Mouse (Mus musculus) mature B cell (primary cell): Measurements from ENCODE around the gene Cdc14b.

Experiments
- in situ Hi-C: fragments of 300-500 bp; cut with MboI; formaldehyde crosslinking; loops from 2 replicates; pipeline ENCODE4 v1.14.3; 2019

The Cdc14b gene

DNA sequence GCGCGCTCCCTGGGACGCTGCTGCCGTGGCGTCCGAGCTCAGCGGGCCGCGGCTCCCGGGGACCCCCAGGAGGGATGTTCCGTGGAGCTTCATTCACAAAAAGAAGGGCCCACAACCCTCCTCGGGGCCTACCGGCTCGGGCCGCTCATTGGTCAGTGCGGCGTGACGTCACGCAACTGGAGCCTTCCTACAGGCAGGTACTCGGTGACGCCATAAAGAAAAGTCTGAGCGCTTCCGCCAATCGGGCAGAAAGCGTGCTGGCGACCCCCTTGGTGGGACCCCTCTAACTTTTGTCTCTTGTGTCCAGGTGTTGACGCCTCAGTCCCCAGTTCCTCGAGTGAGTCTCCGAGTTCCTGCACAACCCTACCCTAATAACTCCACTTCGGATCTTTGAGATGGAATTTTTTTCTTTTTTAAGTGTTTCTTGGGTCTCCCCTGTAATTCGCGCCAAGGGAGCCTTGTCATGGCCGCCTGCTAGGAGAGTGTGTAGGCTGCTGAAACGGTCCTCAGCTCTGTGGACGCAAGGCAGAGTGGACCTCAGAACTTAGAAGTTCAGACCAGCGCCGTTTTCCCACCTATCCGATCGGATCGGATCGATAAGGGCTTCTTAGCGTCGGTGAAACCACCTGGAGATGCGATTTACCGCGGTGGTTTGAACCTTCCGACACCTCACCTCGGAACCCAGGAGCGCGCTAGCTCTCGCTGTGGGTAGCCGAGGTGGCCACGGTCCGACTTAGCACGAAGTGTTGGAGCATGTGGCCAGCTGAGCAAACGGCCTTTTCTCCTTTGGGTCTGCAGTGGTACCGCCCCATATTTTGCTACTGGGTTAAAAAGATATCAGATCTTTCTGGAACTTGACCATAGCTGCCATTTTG is at the start of gene Cdc14b:
Gene Cdc14b, minus strand, starts transcription at position 412 of the 875 bp plus-strand sequence.
- in situ Hi-C loops: no loop called here

- in situ Hi-C loops: no loop called here
These were observed 47.6 kb upstream of the Cdc14b start for GRCm38 (mm10) chr13:64322561-64323281.

GRCm38 (mm10) chr13:64320334-64320733 is 45.2 kb upstream of the Cdc14b start:
- in situ Hi-C loops: no loop called here

- in situ Hi-C loops: loop anchor here (10.0 kb wide), 1 partner anchor 115 kb away; the partner anchor contains the start of gene Cdk20
These were observed 44.7 kb upstream of the Cdc14b start for GRCm38 (mm10) chr13:64319782-64320181.

GRCm38 (mm10) chr13:64318355-64318754 is 43.3 kb upstream of the Cdc14b start:
- in situ Hi-C loops: loop anchor here (10.0 kb wide), 1 partner anchor 116 kb away; the partner anchor contains the start of gene Cdk20

DNA sequence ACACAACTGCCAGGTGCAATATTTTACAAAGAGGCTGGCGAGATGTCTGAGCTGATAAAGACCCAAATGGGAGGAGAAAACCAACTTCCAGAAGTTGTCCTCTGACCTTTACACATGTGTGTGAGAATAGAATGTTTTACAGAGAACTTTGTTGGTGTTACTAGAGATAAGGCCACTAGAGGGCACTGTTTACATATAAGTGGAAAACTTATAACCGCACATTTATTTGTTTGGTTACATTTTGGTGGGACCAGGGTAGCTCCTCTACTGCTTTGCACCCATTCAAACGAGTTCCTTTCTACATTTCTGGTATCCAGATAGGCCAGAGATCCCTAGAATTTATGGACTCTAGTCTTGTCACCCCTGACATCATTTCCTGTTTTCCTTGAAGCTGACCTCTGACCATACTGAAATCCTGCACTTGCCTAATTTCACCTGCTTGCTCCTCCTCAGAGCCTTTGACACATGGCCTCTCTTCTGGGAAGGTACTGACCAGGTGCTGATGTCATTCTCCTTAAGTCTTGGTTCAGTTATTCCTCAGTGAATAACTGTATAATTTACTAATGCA is 40.5 kb upstream of the Cdc14b start:
- in situ Hi-C loops: loop anchor here (10.0 kb wide), 1 partner anchor 119 kb away; the partner anchor contains the start of gene Cdk20

- in situ Hi-C loops: loop anchor here (10.0 kb wide), 1 partner anchor 121 kb away; the partner anchor contains the start of gene Cdk20
These were observed 39.0 kb upstream of the Cdc14b start for GRCm38 (mm10) chr13:64314041-64314440.

- in situ Hi-C loops: loop anchor here (10.0 kb wide), 1 partner anchor 122 kb away; the partner anchor contains the start of gene Cdk20
These were observed 37.8 kb upstream of the Cdc14b start for GRCm38 (mm10) chr13:64312916-64313289.

GRCm38 (mm10) chr13:64312024-64312915 is 37.2 kb upstream of the Cdc14b start, which contains the start of gene Aaed1:
TSS of gene Aaed1 (minus strand) at chr13:64312710.
- in situ Hi-C loops: loop anchor here (10.0 kb wide), 1 partner anchor 123 kb away; the partner anchor contains the start of gene Cdk20

DNA sequence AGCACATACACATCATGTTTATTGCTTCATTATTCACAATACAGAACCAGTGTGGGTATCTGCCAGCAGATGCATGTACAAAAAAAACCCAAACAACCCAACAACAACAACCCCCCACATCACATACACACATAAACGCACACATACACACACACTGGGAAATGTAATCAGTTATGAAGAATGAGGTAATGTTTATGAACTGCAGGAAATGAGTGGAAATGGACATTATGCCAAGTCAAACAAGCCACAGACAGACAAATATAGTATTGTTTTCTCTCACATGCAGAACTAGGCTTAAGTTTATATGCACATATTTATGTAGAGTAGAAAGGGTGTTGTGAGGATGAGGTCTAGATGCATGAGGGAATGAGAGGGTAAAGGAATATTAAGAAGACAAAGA is 36.2 kb upstream of the Cdc14b start:
- in situ Hi-C loops: loop anchor here (10.0 kb wide), 1 partner anchor 124 kb away; the partner anchor contains the start of gene Cdk20

DNA sequence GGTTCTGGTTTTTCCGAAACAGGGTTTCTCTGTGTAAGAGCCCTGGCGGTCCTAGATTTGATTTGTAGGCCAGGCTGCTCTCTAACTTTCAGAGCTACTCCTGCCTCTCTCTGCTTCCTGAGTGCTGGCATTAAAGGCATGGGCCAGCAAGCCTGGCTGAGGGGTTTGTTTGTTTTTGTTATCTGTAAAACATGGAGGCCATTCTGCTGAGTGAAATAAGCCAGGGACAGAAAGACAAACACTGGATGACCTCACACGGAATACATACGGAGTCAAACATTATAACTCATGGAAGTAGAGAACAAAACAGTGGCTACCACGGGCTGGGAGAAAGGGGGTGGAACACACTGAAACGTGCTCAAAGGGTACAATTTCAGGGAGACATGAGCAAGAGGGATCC is 35.5 kb upstream of the Cdc14b start:
- in situ Hi-C loops: loop anchor here (10.0 kb wide), 1 partner anchor 124 kb away; the partner anchor contains the start of gene Cdk20

DNA sequence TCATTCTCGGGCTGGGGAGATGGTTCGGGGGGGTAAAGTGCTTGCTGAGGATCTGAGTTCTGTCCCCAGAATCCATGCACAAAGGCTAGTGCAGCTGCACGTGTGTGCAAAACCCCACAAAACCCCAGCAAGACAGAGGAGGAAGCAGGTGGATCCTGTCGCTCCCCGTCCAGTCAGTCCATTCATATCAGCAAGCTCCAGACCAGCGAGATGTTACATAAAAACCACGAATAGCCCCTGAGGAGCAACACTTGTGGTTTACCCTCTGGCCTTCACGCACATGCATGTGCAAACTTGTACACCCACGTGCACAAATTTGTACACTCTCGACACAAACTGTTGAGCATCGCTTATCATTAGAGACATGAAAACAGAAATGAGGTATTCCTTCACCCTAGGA is 34.8 kb upstream of the Cdc14b start:
- in situ Hi-C loops: loop anchor here (10.0 kb wide), 1 partner anchor 125 kb away; the partner anchor contains the start of gene Cdk20

- in situ Hi-C loops: no loop called here
These were observed 33.9 kb upstream of the Cdc14b start for GRCm38 (mm10) chr13:64309036-64309435.

GRCm38 (mm10) chr13:64307508-64307907 is 32.4 kb upstream of the Cdc14b start:
- in situ Hi-C loops: no loop called here

GRCm38 (mm10) chr13:64306078-64306477 is 31.0 kb upstream of the Cdc14b start:
- in situ Hi-C loops: no loop called here

DNA sequence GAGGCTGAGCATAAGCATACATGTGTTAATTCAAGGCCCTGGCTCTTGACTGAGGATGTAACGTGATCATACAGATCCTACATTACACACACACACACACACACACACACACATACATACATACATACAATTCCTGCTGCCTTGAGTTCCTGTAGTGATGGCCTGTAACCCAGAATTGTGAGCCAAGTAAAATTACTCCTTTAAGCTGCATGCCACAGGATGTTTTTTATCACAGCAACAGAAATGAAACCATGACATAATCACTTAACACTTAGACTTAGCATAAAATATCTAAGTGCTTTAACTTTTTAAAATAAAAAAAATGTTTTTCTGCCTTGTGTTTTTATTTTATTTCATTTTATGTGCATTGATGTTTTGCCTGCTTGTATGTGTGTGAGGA is 24.0 kb upstream of the Cdc14b start:
- in situ Hi-C loops: no loop called here

DNA sequence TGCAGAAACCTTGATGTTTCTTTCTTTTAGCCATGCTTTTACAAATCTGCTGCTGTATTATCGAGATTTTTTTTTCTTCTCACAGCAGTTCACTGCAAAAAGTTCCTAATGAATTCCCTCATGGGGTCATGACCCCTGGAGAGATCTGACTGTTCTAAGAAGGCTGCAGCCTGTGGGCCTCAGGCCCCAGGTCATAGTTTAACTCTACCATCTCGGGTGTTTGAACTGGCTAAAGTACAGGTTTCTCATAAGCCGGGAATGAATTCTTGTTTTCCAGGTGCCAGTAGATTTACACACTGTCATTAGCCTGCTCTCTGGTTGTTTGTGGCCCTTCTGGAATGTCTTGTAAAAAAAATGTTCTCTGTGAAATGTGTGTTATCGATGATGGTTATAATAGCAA is 11.7 kb upstream of the Cdc14b start:
- in situ Hi-C loops: no loop called here

DNA sequence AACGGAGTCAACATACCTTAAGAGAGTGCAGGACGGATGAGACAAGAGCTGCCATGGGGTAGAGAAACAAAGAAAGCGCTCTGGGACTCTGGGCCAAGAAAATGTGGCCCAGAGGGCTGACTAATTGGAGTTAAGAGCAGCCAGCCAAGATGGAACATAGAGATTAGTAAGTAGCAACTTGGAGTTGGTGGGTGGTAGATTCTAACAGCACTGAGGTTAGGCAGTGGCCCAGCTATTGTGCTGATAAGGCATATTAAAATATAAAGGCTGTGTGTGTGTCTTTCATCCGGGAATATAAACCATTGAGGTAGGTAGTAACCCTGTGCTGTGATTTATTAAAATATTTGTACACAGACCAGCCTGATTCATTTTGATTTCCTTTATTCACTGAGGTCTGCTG is 11.2 kb upstream of the Cdc14b start:
- in situ Hi-C loops: no loop called here

GRCm38 (mm10) chr13:64284676-64285075 is 9.6 kb upstream of the Cdc14b start:
- in situ Hi-C loops: no loop called here

- in situ Hi-C loops: no loop called here
These were observed 5.8 kb upstream of the Cdc14b start for GRCm38 (mm10) chr13:64280940-64281339.

GRCm38 (mm10) chr13:64275754-64276127 is 651 bp upstream of the Cdc14b start:
- in situ Hi-C loops: no loop called here
